Mouse (Mus musculus) layer of hippocampus, adult 8-10 months (tissue): ENCODE data around the gene Slc9b2. TPM values are rescaled to one million over a fixed set of nuclear protein-coding genes. Genes with fewer than 3 reads are reported as not detected.

Source experiments
- total RNA-seq, 4 experiments: library from RNA; stranded (reverse); gene quantifications; 2 replicates each; pipeline ENCODE4 v1.2.4; 2022

The Slc9b2 gene
- total RNA-seq, 4 experiments from 2014 or later, result 3.0 to 5.1 (median 3.6) TPM

Other genes starting within 250 kb of the Slc9b2 start
- gene Cenpe, start 95.2 kb upstream of the Slc9b2 start, total RNA-seq, result 1 to 10 TPM in 3 of 4 experiments, under 1 TPM in 1; 0.80 to 2.0 (median 1.2) TPM
- 1 to 10 TPM; 4.7 to 8.7 (median 6.1) TPM for gene Bdh2, start 26.5 kb upstream of the Slc9b2 start, total RNA-seq
- 1 to 10 TPM in 2 of 4 experiments, under 1 TPM in 2; 0.39 to 2.0 (median 1.0) TPM for gene Slc9b1, start 40.3 kb downstream of the Slc9b2 start, total RNA-seq
- gene Cisd2, start 116.2 kb downstream of the Slc9b2 start, total RNA-seq, result 10 to 100 TPM; 34.3 to 36.5 (median 35.5) TPM
- gene Ube2d3, start 130.4 kb downstream of the Slc9b2 start, total RNA-seq, result 100 to 1,000 TPM; 227 to 254 (median 239) TPM
- gene Manba, start 177.9 kb downstream of the Slc9b2 start, total RNA-seq, result 10 to 100 TPM in 3 of 4 experiments, 1 to 10 TPM in 1; 9.6 to 16.1 (median 12.6) TPM